Mouse (Mus musculus): Measurements from ENCODE around the gene Msh5. TPM values are rescaled to one million over a fixed set of nuclear protein-coding genes. Genes with fewer than 3 reads are reported as not detected.

Gene Msh5
- total RNA-seq, 1 experiment from 2014 or later, result 4.2 TPM

DNA sequence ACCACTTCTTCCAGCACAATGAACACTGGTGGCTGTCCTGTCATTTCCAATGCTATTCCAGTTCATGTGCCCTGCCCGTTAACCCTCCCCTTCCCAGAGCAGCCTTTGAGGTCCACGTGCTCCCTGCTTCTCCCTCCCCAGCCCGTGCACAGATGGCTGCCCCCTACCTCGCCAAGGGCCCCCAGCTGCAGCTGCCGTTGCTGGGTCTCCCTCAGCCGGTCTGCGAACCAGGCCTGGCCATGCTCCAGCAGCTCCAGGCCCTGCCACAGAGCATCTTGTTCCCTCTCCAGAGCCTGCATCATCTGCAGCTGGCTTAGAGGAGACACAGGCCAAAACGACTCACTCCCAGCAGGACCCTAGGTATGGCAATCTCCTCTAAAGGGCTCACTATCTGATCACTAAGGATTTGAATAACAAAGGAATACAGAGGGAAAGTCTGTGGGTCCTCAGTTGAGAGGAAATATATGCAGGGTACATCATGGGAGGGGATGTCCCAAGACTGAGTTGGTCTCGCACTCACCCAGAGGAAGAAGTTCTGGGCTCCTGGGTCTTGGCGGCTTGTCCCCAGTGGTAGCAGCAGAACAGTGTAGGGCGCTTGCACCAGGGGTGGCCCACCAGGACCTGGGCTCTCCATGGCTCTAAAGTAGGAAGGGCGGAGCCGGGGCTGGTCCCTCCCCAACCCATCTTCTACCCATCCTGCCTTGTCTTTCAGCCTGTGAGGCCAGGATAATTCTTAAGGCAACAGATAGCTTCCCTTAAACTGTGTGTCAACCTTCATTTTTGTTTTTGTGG is 19.1 kb downstream of the Msh5 start, which contains the start of gene Sapcd1:
Gene Sapcd1 (minus strand): TSS at position 740 of the 792 bp plus-strand sequence.
- ATAC-seq (replicated peaks; ENCODE audit: low read depth, poor library complexity, severe bottlenecking), result no peak

DNA sequence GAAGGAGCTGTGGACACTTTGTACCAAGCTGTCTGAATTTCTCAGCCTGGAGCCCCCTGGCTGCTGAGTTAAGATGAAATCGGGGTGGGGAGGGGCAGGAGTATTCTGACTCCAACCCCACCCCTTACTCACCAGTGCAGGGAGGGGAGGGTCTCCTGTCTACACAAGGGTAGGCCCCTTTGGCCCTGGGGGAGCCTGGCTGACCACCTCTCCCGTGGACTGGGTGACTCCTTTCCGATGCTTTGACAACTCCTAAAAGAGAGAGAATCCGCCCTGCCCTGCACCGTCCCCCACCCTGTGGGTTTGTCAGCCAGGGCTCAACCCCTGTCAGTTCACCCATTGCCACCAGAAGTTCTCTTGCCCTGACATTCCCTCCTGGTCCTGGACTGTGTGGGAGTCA is 20.3 kb downstream of the Msh5 start:
- no peak for ATAC-seq (replicated peaks; ENCODE audit: low read depth, poor library complexity, severe bottlenecking)

GRCm38 (mm10) chr17:35024691-35025488 is 21.7 kb downstream of the Msh5 start:
- no peak for ATAC-seq (replicated peaks; ENCODE audit: low read depth, poor library complexity, severe bottlenecking)

DNA sequence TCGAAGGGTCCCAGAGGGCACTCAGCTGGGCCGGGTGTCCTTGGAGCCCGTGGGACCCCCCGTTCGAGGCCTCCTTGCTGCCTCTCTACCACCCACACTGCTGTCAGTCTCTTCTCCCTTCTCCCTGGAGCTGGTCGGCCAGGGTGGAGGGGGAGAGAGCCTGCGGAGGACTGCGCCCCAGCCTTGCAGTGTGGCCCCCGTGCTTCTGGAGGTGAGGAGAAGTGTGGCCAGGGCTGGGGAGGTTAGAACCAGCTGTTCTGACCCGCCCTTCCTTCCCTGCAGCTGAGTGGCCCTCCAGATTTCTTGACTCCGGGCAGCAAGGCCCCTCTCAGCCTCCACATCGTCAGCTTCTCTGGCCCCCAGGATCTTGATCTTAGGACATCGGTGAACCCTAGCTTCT is 22.3 kb downstream of the Msh5 start:
- no peak for ATAC-seq (replicated peaks; ENCODE audit: low read depth, poor library complexity, severe bottlenecking)

DNA sequence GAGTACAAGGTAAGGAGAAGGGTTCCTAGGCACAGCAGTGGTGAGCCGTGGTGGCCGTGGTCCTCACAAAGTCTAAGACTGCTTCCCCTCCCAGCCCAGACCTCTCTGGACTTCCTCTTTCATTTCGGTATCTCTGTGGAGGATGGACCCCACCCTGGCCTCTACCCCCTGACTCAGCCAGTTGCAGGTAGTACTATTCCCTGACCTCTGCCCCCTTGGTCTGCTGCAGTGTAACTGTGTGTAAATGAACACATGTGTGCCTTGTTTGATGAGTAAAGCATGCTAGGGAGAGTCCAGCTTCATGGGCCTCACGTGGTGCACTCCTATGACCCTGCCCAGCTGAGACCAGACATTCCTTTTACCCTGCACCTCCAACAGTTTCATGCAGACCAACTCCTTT is 22.8 kb downstream of the Msh5 start:
- 0 out of 2 replicates have a peak, but pooled peaks have one; percentile 12 for ATAC-seq (replicated peaks; ENCODE audit: low read depth, poor library complexity, severe bottlenecking)

DNA sequence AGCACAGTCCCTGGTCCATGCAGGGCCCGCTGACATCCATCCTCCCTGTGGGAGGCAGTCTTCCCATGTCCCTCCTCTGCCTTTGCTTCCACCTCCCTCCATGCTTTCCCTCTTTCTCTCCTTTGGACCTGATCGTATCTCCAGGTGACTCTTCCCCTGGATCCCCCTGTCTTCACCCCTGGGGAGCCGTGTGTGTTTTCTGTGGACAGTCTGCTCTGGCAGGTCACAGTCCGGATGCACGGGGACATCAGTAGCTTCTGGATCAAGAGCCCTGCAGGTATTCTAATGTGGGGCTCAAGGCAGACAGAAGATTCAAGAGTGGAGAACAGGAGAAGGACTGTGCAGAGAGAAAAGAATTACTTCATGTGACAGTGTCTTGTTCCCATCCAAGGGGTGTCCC is 23.3 kb downstream of the Msh5 start:
- no peak for ATAC-seq (replicated peaks; ENCODE audit: low read depth, poor library complexity, severe bottlenecking)

GRCm38 (mm10) chr17:35022541-35023060 is 23.9 kb downstream of the Msh5 start:
- ATAC-seq (replicated peaks; ENCODE audit: low read depth, poor library complexity, severe bottlenecking), result no peak

DNA sequence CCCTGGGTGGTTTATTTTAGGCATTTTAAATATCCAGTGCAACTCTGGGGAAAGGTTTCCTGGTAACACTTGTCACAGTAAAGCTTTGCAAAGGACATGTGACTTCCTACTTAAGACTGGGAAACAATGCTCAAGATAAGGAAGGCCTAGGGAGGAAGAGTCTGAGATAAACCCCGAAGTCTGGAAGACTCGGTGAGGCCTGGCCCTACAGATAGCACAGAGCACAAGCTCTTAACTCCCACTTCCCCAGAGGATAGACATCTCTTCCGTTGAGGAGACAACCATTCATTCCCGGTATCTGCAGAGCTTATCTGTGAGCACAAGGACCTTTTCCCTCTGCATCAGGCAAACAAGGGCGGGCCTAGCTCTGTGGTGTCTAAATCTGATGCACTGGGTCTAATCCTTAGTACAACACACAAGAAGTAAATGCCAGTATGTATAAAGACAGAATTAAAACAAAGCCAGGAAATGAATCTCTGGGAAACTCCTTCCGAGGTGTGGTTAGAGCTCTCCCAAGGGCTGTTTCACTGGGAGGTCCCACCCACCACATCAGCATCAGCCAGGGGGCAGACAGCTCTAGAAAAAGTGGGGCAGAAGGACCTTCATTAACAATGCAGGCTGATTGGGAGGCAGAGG is 24.6 kb downstream of the Msh5 start:
- peak; percentile 67 for ATAC-seq (replicated peaks; ENCODE audit: low read depth, poor library complexity, severe bottlenecking)

GRCm38 (mm10) chr17:35021163-35021808 is 25.3 kb downstream of the Msh5 start:
- ATAC-seq (replicated peaks; ENCODE audit: low read depth, poor library complexity, severe bottlenecking), result peak; percentile 53

- no peak for ATAC-seq (replicated peaks; ENCODE audit: low read depth, poor library complexity, severe bottlenecking)
Measured at GRCm38 (mm10) chr17:35020551-35020950, 26.0 kb downstream of the Msh5 start.

- ATAC-seq (replicated peaks; ENCODE audit: low read depth, poor library complexity, severe bottlenecking), result no peak
Measured at GRCm38 (mm10) chr17:35019894-35020293, 26.7 kb downstream of the Msh5 start.

DNA sequence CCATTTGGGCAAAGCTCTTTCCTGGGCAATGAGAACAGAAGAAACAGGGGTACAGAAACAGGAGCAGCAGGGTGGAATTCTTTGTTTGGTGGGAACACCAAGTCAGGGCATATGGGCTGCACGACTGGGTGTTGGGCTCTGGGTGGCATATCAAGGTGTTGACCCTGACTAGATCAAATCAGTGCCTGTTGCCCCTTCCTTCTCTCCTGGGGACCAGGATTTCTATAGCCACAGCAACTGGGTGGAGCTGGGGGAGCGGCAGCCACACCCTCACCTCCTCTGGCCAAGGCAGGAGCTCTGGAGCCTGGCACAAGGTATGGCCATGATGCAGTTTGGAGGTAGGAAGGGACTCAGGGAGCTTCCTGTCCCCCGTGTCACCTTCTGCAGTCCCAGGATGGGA is 28.4 kb downstream of the Msh5 start:
- ATAC-seq (replicated peaks; ENCODE audit: low read depth, poor library complexity, severe bottlenecking), result no peak

GRCm38 (mm10) chr17:35017706-35018030 is 28.9 kb downstream of the Msh5 start:
- ATAC-seq (replicated peaks; ENCODE audit: low read depth, poor library complexity, severe bottlenecking), result no peak

GRCm38 (mm10) chr17:35016791-35017705 is 29.5 kb downstream of the Msh5 start:
- no peak for ATAC-seq (replicated peaks; ENCODE audit: low read depth, poor library complexity, severe bottlenecking)

DNA sequence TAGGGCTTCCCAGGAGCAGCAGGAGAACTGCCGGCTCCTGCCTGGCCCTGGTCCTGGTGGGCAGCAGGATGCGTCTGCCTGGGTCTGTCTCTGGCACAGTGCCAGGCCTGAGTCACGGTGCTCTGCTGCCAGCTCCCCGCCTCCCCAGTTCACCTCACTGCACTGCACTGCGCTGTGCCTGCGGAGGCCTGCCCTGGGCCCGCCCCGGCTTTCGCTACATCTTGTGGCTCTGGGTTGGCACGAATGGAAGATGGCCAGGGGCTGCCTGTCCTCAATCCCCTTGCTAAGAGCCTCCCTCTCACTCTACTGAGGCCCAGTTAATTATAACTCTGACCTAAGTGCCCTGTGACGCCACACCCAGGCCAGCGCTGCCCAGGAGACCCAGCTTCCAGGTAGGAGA is 30.2 kb downstream of the Msh5 start, which contains the start of gene Vwa7:
Gene Vwa7 (plus strand): TSS at position 204 of the 400 bp plus-strand sequence.
- ATAC-seq (replicated peaks; ENCODE audit: low read depth, poor library complexity, severe bottlenecking), result peak; percentile 31; the same call in 1 of the 2 replicates

GRCm38 (mm10) chr17:35015296-35015695 is 31.2 kb downstream of the Msh5 start:
- no peak for ATAC-seq (replicated peaks; ENCODE audit: low read depth, poor library complexity, severe bottlenecking)

DNA sequence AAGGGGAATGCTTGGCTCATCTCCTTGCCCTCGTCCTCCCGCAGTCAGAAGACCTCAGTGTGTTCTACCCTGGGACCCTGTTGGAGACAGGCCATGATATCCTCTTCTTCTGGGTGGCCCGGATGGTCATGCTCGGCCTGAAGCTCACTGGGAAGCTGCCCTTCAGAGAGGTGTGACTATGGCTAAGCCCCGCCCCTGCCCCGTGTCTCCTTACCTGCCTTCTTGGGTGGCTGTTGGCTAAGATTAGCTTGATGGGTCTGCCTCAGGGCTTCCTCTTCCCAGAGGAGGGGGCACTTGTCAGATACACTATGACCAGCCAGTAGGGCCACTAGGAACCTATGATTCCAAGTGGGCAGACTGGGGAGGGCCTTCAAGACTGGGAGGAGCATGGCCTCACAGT is 33.3 kb downstream of the Msh5 start:
- ATAC-seq (replicated peaks; ENCODE audit: low read depth, poor library complexity, severe bottlenecking), result no peak

DNA sequence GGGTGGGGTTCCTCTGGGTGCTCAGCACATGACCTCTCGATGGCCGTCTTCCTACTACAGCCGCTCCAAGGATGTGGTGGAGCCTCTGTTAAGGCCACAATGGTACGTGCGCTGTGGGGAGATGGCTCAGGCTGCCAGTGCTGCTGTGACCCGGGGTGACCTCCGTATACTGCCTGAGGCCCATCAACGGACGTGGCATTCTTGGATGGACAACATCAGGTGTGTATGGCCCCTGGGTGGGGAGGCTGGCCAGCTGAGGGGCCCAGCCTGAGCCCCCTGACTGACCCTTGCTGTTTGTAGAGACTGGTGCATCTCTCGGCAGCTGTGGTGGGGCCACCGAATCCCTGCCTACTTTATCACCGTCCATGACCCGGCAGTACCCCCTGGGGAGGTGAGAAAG is 34.1 kb downstream of the Msh5 start:
- ATAC-seq (replicated peaks; ENCODE audit: low read depth, poor library complexity, severe bottlenecking), result no peak

DNA sequence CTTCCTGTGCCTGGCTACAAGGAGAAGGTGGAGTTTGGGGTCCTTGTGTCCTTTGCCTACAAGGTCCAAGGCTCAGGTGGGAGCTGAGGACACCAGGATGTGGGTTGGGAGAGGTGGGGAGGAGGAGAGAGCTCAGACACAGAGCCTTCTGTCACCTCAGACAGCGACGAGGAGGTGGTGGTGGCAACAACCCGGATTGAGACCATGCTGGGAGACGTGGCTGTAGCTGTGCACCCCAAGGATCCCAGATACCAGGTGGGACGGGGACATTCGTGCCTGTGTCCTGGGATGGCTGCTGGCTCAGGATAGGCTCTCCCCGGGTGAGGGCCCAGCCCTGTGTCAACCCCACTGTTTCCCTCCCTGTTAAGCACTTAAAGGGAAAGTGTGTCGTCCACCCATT is 35.1 kb downstream of the Msh5 start:
- ATAC-seq (replicated peaks; ENCODE audit: low read depth, poor library complexity, severe bottlenecking), result no peak
